Mouse (Mus musculus): ENCODE measurements around the gene Aff1.

Aff1 gene

DNA sequence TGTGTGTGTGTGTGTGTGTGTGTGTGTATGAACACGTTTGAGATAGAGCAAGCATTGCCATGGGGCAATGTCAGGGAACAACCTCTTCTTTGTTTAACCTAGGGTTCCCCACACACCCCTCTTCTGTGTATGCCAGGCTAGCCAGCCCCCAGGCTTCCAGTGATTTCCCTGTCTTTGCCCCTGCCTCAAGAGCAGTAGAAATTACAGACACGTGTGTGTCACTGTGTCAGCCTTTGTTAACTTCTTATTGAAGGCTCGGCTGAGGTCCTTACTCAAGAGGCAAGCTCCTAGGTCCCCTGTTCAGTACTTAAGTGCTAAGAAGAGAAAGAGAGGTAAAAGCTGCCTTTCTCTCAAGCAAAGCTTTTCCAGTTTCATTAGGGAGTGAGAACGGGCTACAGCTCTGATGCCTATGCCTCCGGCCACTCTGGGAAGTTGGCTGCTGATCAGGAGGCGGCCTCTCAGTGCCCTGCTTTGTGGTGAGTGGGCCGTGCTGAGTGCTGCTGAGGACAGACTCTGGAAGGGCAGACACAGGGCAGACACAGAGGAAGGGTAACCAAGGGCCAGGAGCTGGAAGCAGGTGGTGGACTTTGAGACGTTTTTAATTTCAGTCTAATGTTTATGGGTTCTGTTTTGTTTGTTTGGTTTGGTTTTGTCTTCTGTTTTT, 111.9 kb downstream of the Aff1 start:
- peak; percentile 27 to 34 for DNase-seq (ENCODE audit: low spot score in 2 of 2)

DNA sequence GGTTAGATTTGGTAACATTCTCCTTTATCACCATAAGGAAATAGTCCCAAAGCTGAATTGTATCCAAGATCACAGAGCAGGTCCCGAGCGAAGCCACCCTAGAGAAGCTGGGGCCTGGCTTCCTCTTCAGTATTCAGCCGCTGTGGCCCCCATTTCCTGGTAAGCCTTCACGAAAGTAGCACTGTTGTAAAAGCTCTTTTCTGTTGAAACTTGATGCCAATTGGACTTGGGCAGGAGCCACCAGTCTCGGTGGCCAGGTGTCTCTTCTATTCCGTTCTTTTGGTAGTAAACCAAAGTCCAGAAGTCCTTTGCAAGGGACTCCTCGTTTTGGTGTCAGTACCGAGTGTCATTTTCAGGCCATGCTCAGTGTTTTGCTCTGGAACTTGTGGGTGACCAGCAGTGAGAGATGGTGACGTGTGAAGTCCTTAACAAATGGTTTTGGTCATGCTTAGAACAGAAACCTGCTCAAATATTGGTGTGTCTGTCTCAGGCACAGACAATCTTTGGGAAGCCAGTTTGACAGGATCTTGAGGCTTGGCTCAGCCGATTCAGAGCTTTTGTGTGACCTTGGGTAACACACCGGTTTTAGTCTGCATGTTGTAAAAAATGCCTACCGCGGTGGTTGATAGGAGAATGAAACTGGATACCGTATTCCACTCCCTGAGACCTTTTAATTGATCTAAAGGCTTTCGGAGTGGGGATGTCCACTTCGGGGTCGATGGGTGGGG, 114.8 kb downstream of the Aff1 start:
- DNase-seq (ENCODE audit: low spot score in 2 of 2), result no peak

DNA sequence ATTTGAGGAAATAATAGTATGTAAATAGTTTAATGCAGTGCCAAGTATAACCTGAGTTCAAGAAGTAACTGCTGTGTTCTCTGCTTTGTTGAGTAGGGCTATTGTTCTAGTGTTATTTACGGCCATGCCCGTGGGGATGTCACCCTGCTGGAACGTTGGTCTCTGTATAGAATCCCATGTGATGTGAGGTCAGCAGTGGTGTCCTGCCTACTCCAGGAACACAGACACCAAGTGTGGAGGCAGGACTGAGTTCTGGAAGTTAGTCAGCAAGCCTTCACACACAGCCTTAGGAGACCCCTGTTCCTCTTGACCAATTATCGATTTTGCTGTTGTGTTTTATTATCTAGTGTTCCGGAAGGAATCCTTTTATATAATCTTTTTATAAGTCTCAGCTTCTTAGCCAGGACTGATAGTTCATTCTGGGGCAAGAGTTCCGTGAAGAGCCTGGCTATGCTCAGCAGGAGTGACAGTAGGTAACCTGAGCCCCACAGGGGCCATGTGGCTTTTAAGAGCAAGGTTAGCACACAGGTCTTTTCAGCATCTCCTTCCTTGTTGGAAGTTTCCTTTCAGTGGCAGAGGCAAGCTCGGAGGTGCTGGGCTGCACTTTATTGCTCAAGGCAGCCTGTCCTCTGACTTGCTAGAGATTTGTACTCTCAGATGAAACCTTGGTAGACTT, 115.6 kb downstream of the Aff1 start:
- no peak for DNase-seq (ENCODE audit: low spot score in 2 of 2)

DNA sequence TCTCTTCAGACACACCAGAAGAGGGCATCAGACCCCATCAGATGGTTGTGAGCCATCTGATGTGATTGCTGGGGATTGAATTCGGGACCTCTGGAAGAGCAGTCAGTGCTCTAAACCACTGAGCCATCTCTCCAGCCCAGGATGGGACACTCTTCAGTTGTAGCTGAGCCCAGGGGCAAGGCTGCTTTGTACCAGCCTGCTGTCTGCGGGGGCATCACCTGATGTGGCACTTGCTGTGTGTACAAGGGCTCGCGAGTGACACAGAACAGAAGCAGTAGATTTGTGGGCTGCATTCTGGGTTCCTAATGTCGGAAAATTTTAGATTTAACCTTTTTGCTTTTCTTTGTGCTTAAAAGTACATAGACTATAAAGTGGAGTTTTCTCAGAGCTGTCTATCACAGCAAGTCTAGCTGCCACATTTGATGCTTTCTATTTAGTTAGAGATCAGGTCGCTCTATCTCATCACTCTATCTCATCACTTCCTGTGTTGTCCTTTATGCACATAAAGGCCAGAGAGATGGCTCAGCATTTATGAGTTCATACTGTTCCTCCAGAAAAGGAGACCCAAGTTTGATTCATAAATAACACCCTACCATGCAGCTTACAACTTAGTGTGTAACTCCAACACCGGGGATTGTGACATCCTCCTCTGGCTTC, 117.6 kb downstream of the Aff1 start:
- DNase-seq (ENCODE audit: low spot score in 2 of 2), result no peak

DNA sequence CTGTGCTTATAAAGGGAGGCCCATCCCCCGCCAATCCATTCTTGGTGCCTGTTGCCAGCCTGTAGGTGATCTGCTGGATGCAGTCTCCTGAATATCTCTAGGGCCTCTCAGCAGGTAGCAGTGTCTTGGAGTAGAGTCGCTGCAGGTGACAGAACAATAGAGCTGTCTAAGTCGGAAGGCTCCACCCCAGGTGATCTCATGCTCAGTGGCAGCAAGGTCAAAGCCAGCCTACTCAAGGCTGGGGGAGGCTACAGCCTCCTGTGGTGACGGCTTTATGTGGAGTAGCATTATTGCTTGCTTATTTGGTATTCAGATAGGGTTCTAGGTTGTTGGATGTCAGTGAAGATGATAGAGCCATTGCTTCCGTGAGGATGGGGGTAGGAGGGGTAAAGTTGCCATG, 121.1 kb downstream of the Aff1 start:
- DNase-seq (ENCODE audit: low spot score in 2 of 2), result no peak

DNA sequence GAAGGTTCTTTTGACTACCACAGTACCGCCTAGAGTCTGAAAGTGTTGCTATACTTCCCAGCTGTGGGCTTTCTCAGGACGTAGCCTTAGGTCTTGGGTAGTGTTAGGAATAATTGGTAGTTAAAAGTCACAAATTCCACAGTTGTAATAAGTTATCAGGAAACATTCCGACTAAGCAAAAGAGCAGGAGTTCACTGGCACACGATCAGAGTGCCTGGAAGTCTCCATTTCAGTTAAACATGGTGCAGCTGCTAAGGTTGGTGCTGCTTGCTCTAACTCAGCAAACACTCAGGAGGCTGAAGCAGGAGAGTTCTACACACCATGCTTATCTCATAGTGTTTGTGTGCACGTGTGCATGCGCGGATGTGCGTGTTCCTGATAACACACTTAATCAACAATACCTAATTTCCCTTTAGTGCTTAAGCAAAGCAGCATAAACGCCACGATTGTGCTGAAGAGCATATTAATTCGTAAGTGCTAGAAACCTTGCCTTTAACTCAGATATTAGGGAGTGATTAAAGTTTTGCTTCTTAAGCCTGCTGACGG, 121.9 kb downstream of the Aff1 start:
- DNase-seq (ENCODE audit: low spot score in 2 of 2), result no peak

DNA sequence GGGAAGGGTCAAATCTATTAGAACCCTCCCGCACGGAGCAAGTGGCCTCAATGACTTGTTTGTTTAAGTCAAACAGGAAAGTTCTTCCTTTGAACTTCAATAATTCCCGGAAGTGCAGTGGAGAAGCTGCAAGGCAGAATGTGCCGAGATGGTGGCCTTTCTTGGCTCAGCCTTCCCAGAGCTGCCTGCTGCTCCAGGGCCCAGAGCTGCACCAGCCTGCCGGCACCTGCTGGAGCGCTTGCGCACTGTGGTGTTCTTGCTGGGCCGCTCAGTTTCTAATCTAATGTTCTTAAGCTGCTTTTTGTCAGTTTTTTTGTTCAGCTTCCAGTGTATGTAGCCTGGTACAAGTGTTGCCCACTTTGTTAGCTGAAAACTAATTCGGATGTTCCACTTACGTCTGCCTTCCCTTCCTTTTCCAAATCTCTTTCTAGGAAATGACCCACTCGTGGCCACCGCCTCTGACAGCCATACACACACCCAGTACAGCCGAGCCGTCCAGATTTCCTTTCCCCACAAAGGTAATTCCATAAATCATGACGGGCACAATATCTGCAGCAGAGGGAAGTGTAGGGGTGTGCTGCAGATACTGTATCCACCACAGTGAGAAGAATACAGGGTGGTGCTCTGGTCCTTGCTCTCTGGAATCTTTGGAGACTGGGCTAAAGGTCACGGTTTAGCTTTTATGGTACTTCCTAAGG, 122.5 kb downstream of the Aff1 start:
- DNase-seq (ENCODE audit: low spot score in 2 of 2), result no peak

DNA sequence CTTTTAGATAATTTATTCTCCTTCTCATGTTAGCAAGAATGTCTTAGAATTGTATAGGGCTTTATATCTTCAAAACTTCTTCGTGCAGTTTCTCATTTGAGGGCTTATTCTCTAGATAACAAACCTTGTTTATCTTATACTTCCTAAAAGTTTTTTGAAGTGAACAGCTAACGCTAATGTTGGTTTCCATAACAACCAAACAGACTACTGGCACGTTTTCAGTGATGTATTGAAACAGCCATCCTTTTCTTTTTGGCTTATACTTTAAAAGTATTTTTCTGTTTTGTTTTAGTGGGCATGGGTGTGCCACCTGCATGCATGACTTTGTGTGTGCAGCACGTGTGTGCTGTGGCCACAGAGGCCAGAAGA, 123.1 kb downstream of the Aff1 start:
- no peak for DNase-seq (ENCODE audit: low spot score in 2 of 2)

DNA sequence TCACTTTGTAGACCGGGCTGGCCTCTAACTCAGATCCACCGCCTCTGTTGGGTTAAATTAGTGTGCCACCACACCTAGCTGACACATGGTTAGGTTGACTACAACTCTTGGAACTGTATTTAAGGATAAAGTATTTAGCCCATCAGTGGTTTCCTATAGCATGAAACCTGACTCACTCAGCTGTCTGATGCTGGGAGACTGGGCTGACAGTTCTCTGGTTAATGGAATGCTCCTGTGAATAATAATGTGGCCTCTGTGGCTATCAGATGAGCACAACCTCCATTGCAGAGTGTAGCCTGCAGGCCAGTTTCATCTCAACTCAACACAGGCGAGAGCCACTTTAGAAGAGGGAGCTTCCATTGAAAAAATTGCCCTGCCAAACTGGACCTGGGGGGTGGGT, 124.5 kb downstream of the Aff1 start:
- no peak for DNase-seq (ENCODE audit: low spot score in 2 of 2)

DNA sequence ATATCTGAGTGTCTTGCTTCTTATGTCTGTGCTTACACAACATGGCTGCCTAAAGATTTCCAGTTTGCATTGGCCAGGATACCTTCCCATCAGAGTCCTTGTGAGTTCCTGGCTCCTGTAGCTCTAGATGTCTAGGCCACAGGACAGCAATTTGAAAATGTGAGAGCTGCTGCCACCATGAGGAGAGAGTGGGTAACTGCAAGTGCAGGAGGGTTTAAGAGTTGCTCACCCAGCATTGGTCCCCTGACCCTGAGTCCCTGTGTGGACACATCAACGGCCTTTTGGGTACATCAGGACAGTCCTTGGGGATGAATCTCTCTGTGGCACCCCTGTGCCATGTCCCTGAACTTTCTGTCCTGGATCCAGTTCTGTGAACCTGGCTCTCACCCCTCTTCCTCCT, 125.6 kb downstream of the Aff1 start:
- DNase-seq (ENCODE audit: low spot score in 2 of 2), result peak; percentile 56 to 77

DNA sequence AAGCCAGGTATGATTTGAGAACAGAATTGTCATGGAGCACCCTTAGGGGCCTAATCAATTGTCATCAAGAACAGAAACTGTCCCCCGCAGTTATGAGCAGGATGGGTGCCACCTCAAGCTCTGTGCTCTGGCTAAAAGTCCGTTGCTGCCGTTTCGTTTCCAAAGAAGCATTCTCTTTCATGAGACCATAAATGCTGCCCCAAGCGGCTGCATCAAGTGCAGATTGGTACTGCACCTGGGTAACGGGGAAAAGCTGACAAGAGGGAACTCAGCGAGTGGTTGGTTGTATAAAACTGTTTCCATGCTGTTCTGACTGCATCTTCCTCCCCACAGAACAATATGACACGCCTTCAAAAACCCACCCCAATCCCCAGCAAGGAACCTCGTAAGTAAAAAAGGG, 126.4 kb downstream of the Aff1 start:
- DNase-seq (ENCODE audit: low spot score in 2 of 2), result no peak

DNA sequence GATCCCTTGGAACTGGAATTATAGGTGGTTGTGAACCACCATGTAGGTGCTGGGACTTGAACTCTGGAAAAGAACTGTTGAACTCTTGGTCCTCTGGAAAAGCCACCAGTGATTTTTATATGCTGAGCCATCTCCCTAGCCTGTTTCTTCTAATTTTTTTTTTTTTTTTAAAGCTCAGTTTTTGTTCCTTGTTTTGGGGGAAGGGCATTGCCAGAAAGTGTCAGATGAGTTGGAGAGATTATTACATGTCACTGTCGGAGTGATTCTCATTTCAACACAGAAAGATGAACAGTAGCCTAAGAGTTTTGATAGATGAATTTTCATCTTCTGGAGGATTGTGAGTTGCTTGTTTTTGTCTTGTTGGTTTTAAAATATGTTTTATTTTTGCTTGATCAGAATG, 127.5 kb downstream of the Aff1 start:
- no peak for DNase-seq (ENCODE audit: low spot score in 2 of 2)

DNA sequence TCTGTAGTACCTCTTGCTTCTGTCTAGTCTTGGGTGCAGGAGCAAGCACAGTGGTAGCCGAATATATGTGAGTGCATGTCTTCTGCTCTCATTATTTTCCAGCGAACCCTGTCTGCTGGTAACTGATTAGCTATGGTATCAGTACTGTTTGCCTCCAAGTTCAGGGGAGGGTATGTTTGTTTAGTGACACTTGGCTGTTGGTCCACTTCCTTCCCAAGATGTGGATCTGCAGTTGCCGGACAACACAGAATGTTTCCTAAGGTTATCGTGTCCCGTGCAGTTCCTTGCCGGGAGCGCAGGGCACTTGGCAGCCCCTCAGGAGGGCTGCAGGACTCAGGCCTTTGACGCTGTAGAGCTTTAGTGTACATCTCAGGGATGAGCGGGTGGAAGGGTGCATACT, 128.9 kb downstream of the Aff1 start:
- DNase-seq (ENCODE audit: low spot score in 2 of 2), result no peak

DNA sequence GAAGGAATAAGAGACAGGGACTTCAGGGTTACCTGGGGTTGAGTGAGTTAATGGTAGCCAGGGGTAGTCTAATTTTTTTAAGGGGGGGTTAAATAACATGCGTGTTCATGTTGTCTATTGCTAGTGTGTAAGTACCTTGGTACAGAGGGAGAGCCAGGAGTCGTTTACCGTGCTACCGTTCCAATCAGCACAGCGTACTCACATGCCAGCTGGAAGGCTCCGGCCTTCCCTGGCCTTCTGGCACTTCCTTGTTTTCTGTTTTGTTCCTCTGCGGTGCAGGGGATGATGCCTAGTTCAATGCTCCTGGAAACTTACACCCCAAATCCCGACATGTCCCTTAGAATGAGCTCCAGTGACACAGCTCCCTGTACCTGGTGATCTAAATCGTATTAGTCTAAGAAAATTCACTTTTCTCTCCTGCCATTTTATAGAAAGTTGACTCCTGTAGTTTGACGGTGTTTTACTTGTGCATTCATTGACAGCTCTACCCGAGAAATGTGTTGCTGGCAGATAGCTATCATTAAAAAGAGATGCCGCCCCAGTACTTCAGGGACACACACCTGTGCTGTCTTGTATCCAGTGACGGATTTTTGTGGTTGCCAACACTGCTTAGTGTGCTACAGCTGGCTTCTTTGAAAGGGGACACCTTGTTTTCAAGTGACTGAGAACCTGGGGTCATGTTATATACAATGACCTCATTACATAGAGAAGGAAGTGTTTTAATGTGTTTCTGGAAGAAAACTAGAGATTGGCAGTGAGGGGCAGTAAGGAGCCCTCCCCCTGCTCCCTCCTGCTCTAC, 129.5 kb downstream of the Aff1 start:
- no peak for DNase-seq (ENCODE audit: low spot score in 2 of 2)

DNA sequence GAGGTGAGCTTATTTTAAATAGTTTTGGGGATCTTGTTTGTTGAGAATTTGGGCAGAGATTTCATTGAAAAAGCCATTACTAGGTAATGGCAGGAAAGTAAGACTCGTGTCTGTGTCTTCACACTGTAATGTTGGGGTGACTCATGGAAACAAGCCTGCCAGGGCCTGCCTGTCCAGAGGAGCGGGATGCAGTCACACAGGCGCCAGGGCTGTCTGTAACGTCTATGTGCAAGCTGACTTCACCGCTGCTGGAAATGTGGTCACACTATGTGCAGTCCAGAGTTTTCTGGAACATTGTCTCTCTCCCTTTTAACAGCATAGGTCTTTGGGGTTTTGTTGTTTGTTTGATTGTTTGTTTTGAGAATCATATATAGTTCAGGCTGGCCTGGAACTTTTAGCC, 130.8 kb downstream of the Aff1 start:
- DNase-seq (ENCODE audit: low spot score in 2 of 2), result no peak

DNA sequence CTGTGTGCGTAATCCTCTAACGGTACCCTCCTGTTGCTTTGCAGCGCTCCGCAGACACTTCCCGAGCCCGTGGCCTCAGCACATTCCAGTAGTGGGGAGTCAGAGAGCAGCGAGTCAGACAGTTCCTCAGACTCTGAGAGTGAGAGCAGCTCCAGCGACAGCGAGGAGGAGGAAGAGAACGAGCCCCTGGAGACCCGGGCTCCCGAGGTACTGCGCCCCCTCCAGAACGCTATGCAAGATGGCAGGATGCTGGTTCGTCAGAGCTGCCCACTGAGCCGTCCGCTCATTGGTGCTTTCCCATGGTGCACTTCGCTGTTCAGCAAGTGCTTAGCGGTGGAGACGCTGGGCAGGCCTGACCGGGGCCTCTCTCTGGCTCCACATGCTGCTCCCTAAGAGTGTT, 136.1 kb downstream of the Aff1 start:
- DNase-seq (ENCODE audit: low spot score in 2 of 2), result no peak

DNA sequence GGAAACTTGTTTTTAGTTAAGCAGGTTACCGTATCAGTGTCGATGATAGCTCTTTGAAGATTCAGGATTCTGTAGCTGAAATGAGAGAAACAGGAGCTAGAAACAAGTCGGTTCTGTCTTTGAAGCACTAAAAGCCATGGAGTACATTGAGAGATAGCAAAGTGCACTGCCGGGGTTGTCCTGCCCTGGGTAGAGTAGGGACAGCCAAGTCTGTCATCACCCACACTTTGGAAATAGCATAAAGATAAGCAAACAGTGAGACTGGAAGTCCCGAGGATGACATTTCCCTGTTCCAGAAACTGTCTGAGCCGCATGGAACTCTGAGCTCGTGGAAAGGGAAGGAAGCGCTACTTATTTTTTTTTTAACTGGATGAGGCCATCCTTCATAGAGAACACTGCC, 136.6 kb downstream of the Aff1 start:
- no peak for DNase-seq (ENCODE audit: low spot score in 2 of 2)

DNA sequence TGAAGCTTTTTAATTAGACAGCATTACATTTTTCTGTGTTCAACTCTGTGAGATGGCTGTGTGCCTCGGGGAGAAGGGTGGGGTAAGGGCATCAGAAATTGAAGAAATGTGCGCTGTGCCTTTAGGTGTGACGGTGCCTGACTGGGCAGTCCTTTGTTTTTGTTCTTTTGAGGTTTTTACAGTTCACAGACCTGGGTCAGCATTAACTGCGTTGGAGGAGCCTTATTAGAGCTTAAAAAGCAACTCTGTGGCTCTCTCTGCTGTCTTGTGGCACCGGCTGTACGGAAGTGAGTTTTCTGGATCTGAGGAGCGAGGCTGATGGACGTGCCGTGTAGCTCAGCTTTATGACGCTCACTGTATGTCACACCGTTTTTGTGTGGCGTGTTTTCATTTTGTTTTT, 137.0 kb downstream of the Aff1 start:
- DNase-seq (ENCODE audit: low spot score in 2 of 2), result no peak

DNA sequence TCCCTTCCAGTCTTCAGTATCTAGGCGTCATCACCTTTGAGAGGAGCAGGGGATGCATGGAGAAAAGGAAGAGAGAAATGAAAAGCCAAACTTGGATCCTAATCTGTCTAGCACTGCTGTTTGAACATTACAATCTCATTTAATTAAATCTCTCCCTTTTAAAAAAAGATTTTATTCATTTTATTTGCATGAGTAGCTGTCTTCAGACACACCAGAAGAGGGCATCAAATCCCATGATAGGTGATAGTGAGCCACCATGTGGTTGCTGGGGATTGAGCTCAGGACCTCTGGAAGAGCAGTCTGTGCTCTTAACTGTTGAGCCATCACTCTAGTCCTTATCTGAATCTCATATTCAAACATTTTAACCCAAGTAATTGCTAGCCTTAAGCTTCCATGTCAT, 138.7 kb downstream of the Aff1 start:
- no peak for DNase-seq (ENCODE audit: low spot score in 2 of 2)

DNA sequence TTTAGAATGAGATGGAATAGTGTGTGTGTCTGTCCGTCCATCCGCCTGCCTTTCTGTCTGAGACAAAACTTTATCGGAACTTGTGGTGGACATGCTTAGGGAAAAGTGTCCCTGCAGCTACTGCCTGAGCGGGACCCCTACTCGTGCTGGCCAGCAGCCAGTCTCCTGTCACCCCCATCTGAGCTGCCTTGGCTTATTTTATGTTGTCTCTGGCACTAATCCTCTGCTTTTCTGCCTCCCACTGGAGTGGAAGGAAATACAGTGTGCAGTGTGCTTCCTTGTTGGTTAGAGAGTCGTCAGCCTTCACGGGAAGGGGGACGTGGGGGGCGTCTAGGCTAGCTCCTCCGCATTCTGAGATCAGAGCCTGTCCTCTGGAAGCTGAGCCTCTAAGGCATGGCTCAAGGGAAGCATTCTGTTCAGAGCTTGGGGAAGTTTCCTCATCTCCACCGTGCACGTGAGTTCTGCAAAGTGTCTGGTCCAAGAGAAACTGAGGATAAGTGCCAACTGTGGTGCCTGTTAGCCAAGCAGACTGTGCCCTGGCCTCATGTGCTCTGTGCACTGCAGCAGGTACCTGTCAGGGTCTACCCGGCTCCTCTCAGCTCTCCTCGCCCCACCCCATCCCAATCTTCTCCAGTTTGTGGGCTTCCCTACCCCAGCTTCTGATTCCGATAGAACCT, 143.4 kb downstream of the Aff1 start:
- no peak for DNase-seq (ENCODE audit: low spot score in 2 of 2)
